Mouse (Mus musculus): Measurements from ENCODE around the gene Jup. TPM values are rescaled to one million over a fixed set of nuclear protein-coding genes. Genes with fewer than 3 reads are reported as not detected.

Jup gene
- total RNA-seq (2021), result 10 to 100 TPM; 51.2 to 53.7 TPM
- long read RNA-seq, experiment 1, transcript Jup-201 (14 exons, 3,205 nt), result major isoform, 47 of 64 reads
- long read RNA-seq, experiment 1, partial matches to known transcripts, result 6 of 64 reads
- long read RNA-seq, experiment 1, other reads (novel, unspliced or antisense), result 8 of 64 reads
- long read RNA-seq, experiment 2, transcript Jup-201 (14 exons, 3,205 nt), result major isoform, 24 of 34 reads
- long read RNA-seq, experiment 2, partial matches to known transcripts, result 3 of 34 reads
- long read RNA-seq, experiment 2, other reads (novel, unspliced or antisense), result 6 of 34 reads

DNA sequence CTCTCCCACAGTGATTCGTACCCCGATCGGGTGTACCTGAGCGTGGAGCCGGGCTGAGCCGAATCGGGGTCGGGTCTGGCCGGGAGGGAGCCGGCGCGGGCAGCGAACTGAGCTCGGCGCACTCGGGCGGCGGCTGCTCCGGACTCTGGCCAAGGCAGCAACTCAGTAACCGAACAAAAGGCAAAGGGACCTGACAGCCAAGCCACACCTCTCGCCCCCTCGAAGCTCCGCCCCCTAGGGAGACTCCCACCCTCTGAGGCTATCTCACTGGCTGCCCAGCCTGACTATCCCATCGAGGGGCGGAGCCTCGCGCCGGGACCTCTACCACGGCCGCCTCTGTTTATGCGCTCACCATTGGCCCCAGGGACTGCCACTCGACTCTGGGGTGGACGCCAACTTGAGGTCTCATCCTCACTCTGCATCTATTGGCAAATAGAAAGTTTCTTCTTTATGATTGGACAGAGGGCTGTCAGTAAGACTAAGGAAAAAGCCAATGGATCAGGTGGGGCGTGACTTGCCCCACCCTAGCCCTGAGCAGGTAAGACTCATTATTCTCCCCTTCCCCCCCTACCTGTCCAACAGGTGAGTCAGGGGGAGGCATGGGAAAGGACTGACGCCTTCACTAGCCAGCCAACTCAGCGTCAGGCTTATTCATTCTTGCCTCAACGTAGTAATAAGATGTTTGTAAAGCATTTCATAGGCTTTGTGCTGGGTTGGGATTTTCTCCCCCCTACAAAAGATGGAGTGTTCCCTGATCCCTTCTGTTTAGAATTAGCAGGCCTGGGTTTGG lies at the start of gene Jup:
Gene Jup (minus strand): TSS at position 164 of the 790 bp plus-strand sequence.
- intact Hi-C loops (cut with DNase I), result no loop called here
- H3K4me3 ChIP-seq, result peak within 1 kb of the TSS; percentile 89
- peak; percentile 99 to 100 for DNase-seq (ENCODE audit: extremely low spot score in 1 of 2, low spot score in 2 of 2)
- H3K27ac ChIP-seq, result peak within 1 kb of the TSS; percentile 72
- TF ChIP-seq CTCF (IDR thresholded peaks at IDR 0.05), result no peak

DNA sequence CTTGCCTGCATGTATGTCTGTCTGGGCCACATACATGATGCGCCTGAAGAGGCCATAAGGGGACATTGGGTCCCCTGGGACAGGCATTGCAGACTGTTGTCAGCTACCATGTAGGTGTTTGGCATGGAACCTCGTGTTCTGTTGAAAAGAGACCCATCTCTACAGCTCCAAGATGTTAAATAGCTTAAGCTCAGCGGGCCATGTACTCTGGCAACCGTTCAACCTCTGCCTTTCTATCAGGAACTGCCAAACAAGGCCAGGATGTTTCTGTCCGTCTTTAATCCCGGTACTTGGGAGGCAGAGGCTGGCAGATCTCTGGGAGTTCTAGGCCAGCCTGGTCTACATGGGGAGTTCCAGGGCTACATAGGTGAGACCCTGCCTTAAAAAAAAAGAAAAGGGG lies 45.1 kb upstream of the Jup start:
- Histone ChIP-seq H3K4me3 (no peak overlapping the region), H3K27ac (no peak overlapping the region)
- TF ChIP-seq CTCF (IDR thresholded peaks at IDR 0.05), result no peak
- intact Hi-C loops (cut with DNase I), result no loop called here
- no peak for DNase-seq (ENCODE audit: extremely low spot score in 1 of 2, low spot score in 2 of 2)

DNA sequence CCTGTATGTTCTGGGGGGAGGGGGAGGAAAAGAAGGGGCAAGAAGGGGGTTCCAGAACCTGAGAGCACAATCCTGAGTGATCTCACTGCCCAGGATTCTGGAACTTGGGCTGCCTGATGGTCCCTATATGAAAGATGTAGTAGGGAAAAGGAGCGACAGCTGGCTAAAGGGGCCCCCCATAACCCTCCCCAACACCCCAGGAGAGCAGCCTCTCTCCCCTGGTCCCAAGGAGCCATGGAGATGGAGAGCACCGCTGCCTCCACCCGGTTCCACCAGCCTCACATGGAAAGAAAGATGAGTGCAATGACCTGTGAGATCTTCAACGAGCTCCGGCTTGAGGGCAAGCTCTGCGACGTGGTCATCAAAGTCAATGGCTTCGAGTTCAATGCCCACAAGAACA lies 44.2 kb upstream of the Jup start, which contains the start of the genes Nt5c3b and Klhl10:
Gene Nt5c3b (minus strand): TSS at position 12 of the 400 bp plus-strand sequence.
Gene Klhl10 (plus strand): TSS at position 121 of the 400 bp plus-strand sequence.
- intact Hi-C loops (cut with DNase I), result no loop called here
- no peak for DNase-seq (ENCODE audit: extremely low spot score in 1 of 2, low spot score in 2 of 2)
- H3K27ac ChIP-seq, result peak within 1 kb of the TSS; percentile 91
- no peak for TF ChIP-seq CTCF (IDR thresholded peaks at IDR 0.05)
- peak within 1 kb of the TSS; percentile 72 for H3K4me3 ChIP-seq

DNA sequence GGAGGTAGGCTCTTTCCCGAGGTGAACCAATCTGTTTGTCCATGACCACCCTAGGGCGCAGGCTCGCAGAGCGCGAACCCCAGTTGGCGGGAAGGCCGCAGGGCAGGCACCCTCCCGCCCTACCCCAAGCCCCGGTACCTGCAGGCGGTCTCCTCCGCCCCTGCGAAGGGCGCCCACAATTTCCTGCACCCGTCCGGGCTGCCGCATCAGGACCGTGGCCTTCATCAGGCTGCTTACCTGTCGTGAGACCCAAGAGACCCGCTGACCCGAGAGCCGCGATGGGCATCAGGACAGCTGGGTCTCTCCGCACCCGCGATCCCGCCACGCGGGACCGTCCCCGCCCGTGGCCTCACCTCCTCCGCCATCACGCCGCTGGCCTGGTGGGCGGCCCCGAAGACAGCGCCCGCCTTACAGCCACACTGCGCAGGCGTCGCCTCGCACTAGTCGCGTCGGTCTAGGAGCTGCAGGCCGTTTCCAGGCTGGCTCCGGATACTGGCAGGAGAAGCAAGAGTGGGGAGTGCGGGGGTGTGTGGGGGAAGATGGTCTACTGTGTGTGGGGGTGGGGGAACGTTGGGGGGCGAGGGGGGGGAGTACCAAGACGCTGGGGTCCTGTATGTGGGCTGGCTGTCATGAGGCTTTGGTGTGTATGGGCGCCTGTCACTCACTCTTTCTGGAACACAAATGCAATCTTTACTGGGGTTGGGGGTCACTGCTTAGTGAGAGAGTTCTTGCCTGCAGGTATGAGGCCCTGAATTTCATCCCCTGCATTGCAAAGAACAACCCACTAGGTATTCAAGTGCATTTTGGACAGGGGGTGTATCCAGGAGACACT lies 43.3 kb upstream of the Jup start:
- TF ChIP-seq CTCF (IDR thresholded peaks at IDR 0.05), result no peak
- Histone ChIP-seq H3K27ac (peak overlapping the region; percentile 91), H3K4me3 (peak overlapping the region; percentile 72)
- intact Hi-C loops (cut with DNase I), result no loop called here
- peak; percentile 84 for DNase-seq (ENCODE audit: extremely low spot score in 1 of 2, low spot score in 2 of 2)

DNA sequence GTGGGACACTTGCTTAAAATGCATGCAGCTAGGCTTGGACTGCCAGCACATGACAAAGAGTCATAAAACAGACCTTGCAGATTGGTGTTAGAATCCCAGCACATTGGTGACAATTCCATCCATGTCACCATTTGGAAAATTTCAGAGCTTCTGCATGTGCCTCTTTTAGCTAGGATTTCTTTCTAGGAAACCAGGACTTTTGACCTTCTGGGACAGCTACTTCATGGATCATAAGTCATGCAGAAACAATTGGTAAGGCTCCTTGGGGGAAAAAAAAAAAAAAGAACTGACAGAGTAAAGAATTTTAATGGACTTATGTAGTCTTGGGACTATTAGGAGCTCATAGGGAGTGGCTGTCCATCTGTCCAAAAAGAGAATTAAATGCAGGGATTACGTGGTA lies 40.3 kb upstream of the Jup start:
- no peak for TF ChIP-seq CTCF (IDR thresholded peaks at IDR 0.05)
- Histone ChIP-seq H3K4me3 (no peak overlapping the region), H3K27ac (no peak overlapping the region)
- intact Hi-C loops (cut with DNase I), result no loop called here
- DNase-seq (ENCODE audit: extremely low spot score in 1 of 2, low spot score in 2 of 2), result no peak

DNA sequence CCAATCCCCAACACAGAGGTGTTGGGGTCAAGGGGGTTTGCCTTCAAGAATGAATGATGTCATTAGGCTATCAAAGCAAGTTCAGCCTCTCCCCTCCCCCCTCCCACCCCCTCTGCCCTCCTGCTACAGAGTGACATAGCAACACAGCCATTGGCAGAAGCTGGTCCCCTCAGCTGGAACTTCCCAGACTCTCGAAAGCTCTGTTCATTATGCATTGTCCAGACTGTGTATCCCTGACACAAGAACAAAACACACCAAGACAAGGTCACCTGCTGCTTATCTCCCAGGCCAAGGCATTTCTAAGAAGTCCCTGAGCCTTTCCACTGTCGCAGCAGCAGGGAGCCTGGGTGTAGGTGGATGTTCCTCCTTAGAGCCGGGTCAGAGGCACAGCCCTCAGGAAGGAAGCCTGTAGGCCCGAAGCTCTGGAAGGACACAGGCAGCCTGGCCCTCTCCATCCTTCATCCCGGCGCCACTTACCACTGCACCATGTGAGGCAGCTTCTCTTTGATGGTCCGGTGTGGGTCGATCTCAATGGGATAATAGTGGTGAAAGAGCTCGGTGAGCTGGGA lies 38.2 kb upstream of the Jup start:
- TF ChIP-seq CTCF (IDR thresholded peaks at IDR 0.05), result no peak
- intact Hi-C loops (cut with DNase I), result no loop called here
- H3K4me3 ChIP-seq, result no peak overlapping the region
- no peak for DNase-seq (ENCODE audit: extremely low spot score in 1 of 2, low spot score in 2 of 2)
- no peak overlapping the region for H3K27ac ChIP-seq

DNA sequence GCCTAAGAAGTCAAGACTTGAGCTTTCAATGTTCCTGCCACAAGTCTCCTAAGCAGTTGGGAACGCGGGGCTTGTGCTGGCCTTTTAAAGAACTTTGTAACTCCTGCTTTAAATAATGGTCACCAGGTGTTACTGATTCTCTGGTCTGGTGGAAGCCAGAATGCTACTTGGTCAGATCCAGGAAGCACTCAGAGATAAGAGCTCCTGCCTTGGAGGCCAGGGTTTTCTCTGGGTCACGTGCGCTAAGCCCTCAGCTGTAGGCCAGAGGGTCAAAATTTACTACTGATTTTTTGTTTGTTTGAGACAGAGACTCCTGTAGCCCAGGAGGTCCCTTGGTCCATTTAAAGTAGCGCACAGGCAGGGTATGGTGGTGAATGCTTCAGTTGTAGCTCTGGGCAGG lies 34.4 kb upstream of the Jup start:
- no peak overlapping the region for H3K4me3 ChIP-seq
- no peak for TF ChIP-seq CTCF (IDR thresholded peaks at IDR 0.05)
- intact Hi-C loops (cut with DNase I), result no loop called here
- DNase-seq (ENCODE audit: extremely low spot score in 1 of 2, low spot score in 2 of 2), result no peak
- H3K27ac ChIP-seq, result no peak overlapping the region

DNA sequence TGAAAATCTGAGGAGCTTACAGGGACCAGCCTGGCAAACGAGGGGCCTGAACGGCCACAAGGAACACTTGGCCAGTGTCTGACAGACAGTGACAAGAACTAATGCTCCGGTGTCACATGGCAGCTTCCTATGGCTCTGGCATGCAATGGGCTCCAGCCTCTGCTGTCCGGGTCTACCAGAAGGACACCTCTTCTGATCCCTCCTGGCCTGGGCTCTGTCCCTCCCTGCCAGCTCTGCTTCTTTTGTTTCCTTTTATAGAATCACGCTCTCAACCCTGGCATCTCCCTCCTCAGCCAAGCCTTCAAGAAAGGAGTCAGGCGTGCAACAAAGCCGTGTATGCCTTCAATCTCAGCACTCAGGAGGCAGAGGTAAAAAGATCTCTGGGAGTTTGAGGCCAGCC lies 32.5 kb upstream of the Jup start:
- intact Hi-C loops (cut with DNase I), result no loop called here
- no peak overlapping the region for H3K4me3 ChIP-seq

DNA sequence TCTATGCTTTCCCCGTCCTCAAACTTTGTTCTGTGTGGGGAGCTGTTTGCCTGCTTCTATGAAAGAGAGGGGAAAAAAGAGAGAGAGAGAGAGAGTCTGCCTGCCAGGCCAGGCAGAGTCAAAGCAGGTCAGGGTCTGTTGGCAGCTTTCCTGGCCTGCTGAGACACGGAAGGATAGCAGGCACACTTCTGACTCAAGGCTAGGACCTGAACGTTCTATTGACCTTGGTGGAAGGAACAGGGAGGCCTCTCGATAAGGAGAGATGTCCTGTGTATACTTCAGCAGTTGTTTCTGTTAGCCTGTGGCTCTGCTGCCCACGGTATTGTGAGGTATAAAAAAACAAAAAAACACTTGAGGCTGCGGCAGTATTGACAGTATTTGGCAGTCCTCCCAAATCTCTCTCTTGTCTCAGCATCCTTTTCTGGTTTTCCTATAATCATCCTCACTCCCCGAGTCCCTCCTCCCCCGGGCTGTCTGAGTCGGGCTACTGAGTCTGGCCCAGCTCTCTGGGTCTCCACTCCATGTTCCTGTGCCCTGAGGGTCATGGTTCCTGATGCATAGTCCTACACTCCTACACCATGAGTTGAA lies 31.1 kb upstream of the Jup start:
- no peak for TF ChIP-seq CTCF (IDR thresholded peaks at IDR 0.05)
- intact Hi-C loops (cut with DNase I), result no loop called here
- Histone ChIP-seq H3K4me3 (no peak overlapping the region), H3K27ac (peak overlapping the region; percentile 42)
- DNase-seq (ENCODE audit: extremely low spot score in 1 of 2, low spot score in 2 of 2), result no peak

More for the DNA sequence above, 32.5 kb upstream of the Jup start:
- no peak for TF ChIP-seq CTCF (IDR thresholded peaks at IDR 0.05)
- DNase-seq (ENCODE audit: extremely low spot score in 1 of 2, low spot score in 2 of 2), result no peak
- H3K27ac ChIP-seq, result peak overlapping the region; percentile 25; the same call in 1 of the 2 replicates

DNA sequence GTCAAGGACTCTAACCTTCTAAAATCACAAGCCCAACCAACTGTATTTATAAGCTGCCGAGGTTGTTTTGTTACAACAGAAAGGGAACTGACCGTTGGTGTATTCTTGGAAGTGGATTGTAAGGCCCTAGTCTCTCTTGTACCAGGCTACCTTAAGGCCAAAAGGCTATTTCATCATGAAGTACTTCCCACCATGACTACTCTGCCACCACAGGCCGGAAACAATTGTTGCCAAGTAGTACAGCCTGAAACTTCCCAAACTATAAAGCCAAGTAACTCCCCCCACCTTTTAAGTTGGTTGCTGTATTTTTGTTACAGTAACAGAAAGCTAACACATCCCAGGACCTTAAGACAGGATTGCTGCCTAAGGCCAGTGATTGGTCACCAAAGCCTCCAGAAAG lies 29.3 kb upstream of the Jup start:
- TF ChIP-seq CTCF (IDR thresholded peaks at IDR 0.05), result no peak
- Histone ChIP-seq H3K27ac (no peak overlapping the region), H3K4me3 (no peak overlapping the region)
- intact Hi-C loops (cut with DNase I), result loop anchor here (2.0 kb wide), 1 partner anchor 46 kb away; the partner anchor contains the start of gene Klhl11
- no peak for DNase-seq (ENCODE audit: extremely low spot score in 1 of 2, low spot score in 2 of 2)

DNA sequence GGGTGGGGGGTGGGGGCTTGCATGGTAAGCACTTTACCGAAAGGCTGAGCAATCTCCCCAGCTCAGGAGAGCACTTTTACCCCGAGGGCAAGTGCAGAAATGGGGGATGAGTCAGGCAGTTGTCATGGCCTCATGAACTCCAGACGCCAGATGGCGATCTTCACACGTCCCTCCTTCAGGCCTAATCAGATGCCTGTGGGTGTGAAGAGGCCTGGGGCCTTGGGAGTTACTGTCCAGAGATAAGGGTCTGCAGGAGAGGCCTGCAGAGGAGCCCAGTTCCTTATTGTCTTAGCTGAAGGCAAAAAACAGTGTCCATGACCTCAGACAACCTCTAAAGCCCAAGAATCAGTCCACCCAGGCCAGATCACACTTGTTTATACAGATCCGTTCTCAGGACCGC lies 28.3 kb upstream of the Jup start:
- no peak overlapping the region for H3K4me3 ChIP-seq
- intact Hi-C loops (cut with DNase I), result loop anchor here (2.0 kb wide), 1 partner anchor 47 kb away; the partner anchor contains the start of gene Klhl11
- H3K27ac ChIP-seq, result no peak overlapping the region
- TF ChIP-seq CTCF (IDR thresholded peaks at IDR 0.05), result peak; percentile 66
- DNase-seq (ENCODE audit: extremely low spot score in 1 of 2, low spot score in 2 of 2), result peak; percentile 63 to 65
